In genomic region chr12:111574887-111575838, GRCm38 (mm10) we compare ENCODE assay signal across 8 mouse cellular contexts. TPM values are rescaled to one million over a fixed set of nuclear protein-coding genes. Genes with fewer than 3 reads are reported as not detected.
A peak's percentile ranks its signal among the peaks of the same experiment; 100 is the strongest.
DNase-seq lines count a peak whose midpoint lies in the region; ATAC-seq and TF ChIP-seq lines count a peak whose summit lies in the region.

No protein-coding gene starts in this region.

- H3K27me3 ChIP-seq in neural tube, embryonic 12.5 days (replicated peaks) = no peaks in the 10 kb centered on the region
- H3K27me3 ChIP-seq in stomach, postnatal 0 days (ENCODE audit: control insufficient read depth, insufficient read depth, low read length) = no peaks in the 10 kb centered on the region

- no peak for TF ChIP-seq CTCF in lung, adult 2 months (IDR thresholded peaks at IDR 0.05; ENCODE audit: insufficient read depth, low read length)
- TF ChIP-seq CTCF in stomach, postnatal 0 days (IDR thresholded peaks at IDR 0.05; ENCODE audit: low read depth) = no peak

- peak; percentile 18 to 47 for DNase-seq in urinary bladder, adult 18-20 months (ENCODE audit: low spot score in 2 of 2)
- DNase-seq in urinary bladder, postnatal 10 days (ENCODE audit: low spot score) = no peak
- DNase-seq in embryo, embryonic 10 days (ENCODE audit: low spot score) = peak; percentile 74
- peak; percentile 46 for DNase-seq in kidney, adult 11 months
- peak; percentile 58 for DNase-seq in lung, adult 2 months
- peak; percentile 46 for DNase-seq in stomach, postnatal 0 days (ENCODE audit: low spot score)

- ATAC-seq in granulocyte monocyte progenitor cell, adult 5-6 weeks (replicated peaks; ENCODE audit: poor library complexity, severe bottlenecking) = peak; percentile 35
- peak; percentile 64 for ATAC-seq in neural tube, embryonic 12.5 days (ENCODE audit: low FRiP score, low read depth)
- peak; percentile 38 for ATAC-seq in stomach, postnatal 0 days (ENCODE audit: low FRiP score, low TSS enrichment)

- TF ChIP-seq EP300 in stomach, postnatal 0 days (optimal IDR thresholded peaks at IDR 0.05) = no peak

- no peaks in the 10 kb centered on the region for H3K9me3 ChIP-seq in neural tube, embryonic 12.5 days
- H3K9me3 ChIP-seq in stomach, postnatal 0 days (ENCODE audit: control insufficient read depth, low read length) = no peaks in the 10 kb centered on the region

- H3K4me3 ChIP-seq in lung, adult 2 months (replicated peaks; ENCODE audit: extremely low read depth, low read depth, low read length) = peak overlapping the region; percentile 95
- peak overlapping the region; percentile 100 for H3K4me3 ChIP-seq in neural tube, embryonic 12.5 days
- peak overlapping the region; percentile 100 for H3K4me3 ChIP-seq in stomach, postnatal 0 days (ENCODE audit: low read depth, low read length)

- peak overlapping the region; percentile 97 for H3K4me2 ChIP-seq in neural tube, embryonic 12.5 days (replicated peaks)
- peak overlapping the region; percentile 89 for H3K4me2 ChIP-seq in stomach, postnatal 0 days (replicated peaks; ENCODE audit: low read depth)

- WGBS in lung, adult 2 months = under 1% methylated on average over 58 of the region's 58 CpGs
- WGBS in neural tube, embryonic 12.5 days = under 1% methylated on average over 58 of the region's 58 CpGs
- WGBS in stomach, postnatal 0 days = under 1% methylated on average over 58 of the region's 58 CpGs

- H3K9ac ChIP-seq in neural tube, embryonic 12.5 days = peak overlapping the region; percentile 100
- H3K9ac ChIP-seq in stomach, postnatal 0 days (ENCODE audit: low read length) = peak overlapping the region; percentile 97

- TF ChIP-seq POLR2A in lung, adult 2 months (IDR thresholded peaks at IDR 0.05; ENCODE audit: borderline replicate concordance, extremely low read depth, low read depth, low read length) = no peak

- no peaks in the 10 kb centered on the region for H3K36me3 ChIP-seq in neural tube, embryonic 12.5 days
- no peaks in the 10 kb centered on the region for H3K36me3 ChIP-seq in stomach, postnatal 0 days (ENCODE audit: control insufficient read depth, insufficient read depth, low read length)

- H3K4me1 ChIP-seq in lung, adult 2 months (ENCODE audit: control insufficient read depth, insufficient read depth, low read length) = peaks cover 13% of the 10 kb centered on the region
- H3K4me1 ChIP-seq in neural tube, embryonic 12.5 days = peaks cover 23% of the 10 kb centered on the region
- H3K4me1 ChIP-seq in stomach, postnatal 0 days (replicated peaks; ENCODE audit: control insufficient read depth, insufficient read depth) = no peaks in the 10 kb centered on the region; the same call in 1 of the 2 replicates

- H3K27ac ChIP-seq in neural tube, embryonic 12.5 days = peak overlapping the region; percentile 90
- peak overlapping the region; percentile 96 for H3K27ac ChIP-seq in stomach, postnatal 0 days (replicated peaks)

RNA-seq across cellular contexts. Expression of gene Mark3, which starts 0.8 kb away (rescaled TPM):
- 55.8 and 61.7 TPM in 2 replicates for total RNA-seq in granulocyte monocyte progenitor cell, adult 5-6 weeks (2014; fragmentation: Nextera tagmentation)
- 61.3 and 71.8 TPM in 2 replicates for total RNA-seq in granulocyte monocyte progenitor cell, adult 5-6 weeks (2017)
- 26.4 and 27.7 TPM in 2 replicates for polyA plus RNA-seq in lung, adult 2 months (2012; rRNA removed)
- polyA plus RNA-seq in neural tube, embryonic 12.5 days (2016; fragmentation: Nextera tagmentation; extraction: Ambion mirVana) = 84.3 and 88.3 TPM in 2 replicates
- polyA plus RNA-seq in stomach, postnatal 0 days (2015; fragmentation: Nextera tagmentation; extraction: Ambion mirVana) = 15.6 and 18.5 TPM in 2 replicates

RNA-seq across cellular contexts. Expression of gene Eif5, which starts 37.3 kb away (rescaled TPM):
- total RNA-seq in granulocyte monocyte progenitor cell, adult 5-6 weeks (2014; fragmentation: Nextera tagmentation) = 197 and 224 TPM in 2 replicates
- total RNA-seq in granulocyte monocyte progenitor cell, adult 5-6 weeks (2017) = 290 and 339 TPM in 2 replicates
- 48.5 and 68.3 TPM in 2 replicates for polyA plus RNA-seq in lung, adult 2 months (2012; rRNA removed)
- polyA plus RNA-seq in neural tube, embryonic 12.5 days (2016; fragmentation: Nextera tagmentation; extraction: Ambion mirVana) = 650 and 706 TPM in 2 replicates
- polyA plus RNA-seq in stomach, postnatal 0 days (2015; fragmentation: Nextera tagmentation; extraction: Ambion mirVana) = 448 and 455 TPM in 2 replicates
